Mouse (Mus musculus) cerebellum, adult 2 months (tissue): ENCODE measurements at regions not wholly inside any gene's neighbourhood (a gene's known extent, or its start where the extent isn't known, plus 50 kb on each side); places are given as distances from the start of the nearest gene placed in this dataset.

ENCODE experiments used
- CTCF ChIP-seq: fragments of 200-500 bp; IDR thresholded peaks from 2 replicates; pipeline ENCODE4 v1.5.1; 2011; ENCODE audit warnings: low read depth, mild to moderate bottlenecking, control low read depth, low read length, moderate library complexity, borderline replicate concordance; ENCODE audit not compliant: insufficient read depth
- POLR2A ChIP-seq: fragments of 200-500 bp; IDR thresholded peaks from 2 replicates; pipeline ENCODE4 v1.6.1; 2011; ENCODE audit warnings: low read length, control low read depth, borderline replicate concordance; ENCODE audit not compliant: insufficient read depth

DNA sequence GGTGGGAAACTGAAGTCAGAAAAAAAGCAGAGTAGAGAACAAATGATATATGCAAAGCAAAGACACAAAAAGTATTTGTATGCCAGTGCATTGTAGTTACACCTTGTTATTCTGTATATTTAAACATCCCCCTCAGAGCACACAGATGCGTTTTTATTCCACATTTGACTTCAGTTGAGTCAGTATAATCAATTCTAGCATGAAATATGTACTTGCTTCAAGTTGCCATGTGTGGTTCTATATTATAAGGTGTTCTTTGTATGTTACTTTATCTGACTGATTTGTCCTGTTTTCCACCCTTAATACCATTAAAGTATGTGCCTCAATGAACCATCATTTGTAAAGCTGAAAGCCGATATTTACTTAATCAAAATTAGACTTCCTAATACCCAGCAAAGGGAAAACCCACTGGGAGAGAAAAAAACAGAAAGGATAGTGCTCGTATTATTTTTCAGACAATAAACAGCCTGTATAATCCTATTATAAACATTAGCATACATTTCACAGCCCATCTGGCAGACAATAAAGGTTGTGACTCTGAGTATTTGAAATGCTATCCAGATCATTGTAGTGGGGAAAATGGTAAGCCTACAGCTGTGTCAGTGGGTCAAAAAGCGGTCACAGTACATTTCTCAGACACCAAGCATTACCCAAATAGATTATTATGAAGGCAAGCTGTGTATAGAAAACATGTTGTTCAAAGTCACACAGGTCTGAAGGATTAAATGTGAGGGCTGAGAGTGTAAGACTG, 189.1 kb upstream of the Bmp2 start:
- TF ChIP-seq POLR2A (no peak), CTCF (no peak)
